Mouse (Mus musculus): ENCODE measurements at regions not wholly inside any gene's neighbourhood (a gene's known extent, or its start where the extent isn't known, plus 50 kb on each side); places are given as distances from the start of the nearest gene placed in this dataset.

DNA sequence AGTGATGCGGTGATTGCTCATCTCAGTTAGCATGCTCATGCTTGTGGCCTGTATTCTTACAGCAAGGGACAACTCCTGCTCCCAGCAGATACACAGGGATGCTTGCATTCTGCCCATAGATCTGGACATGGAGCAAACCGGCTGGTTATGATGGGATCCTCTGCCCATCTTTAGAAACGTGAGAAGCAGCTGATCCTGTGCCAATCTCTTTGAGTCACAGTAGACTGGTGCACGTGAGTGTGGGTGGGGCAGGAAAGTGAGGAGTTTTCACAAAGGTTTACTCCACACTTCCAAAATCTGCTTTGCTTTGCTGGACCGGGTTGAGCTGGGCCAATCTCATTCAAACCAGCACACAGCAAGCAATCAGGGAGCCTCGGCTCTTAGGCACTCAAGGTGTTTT is 93.5 kb upstream of the Arhgap28 start:
- no peak for TF ChIP-seq CTCF (conservative IDR thresholded peaks at IDR 0.05)
- no peak for DNase-seq (ENCODE audit: low spot score in 2 of 2)

DNA sequence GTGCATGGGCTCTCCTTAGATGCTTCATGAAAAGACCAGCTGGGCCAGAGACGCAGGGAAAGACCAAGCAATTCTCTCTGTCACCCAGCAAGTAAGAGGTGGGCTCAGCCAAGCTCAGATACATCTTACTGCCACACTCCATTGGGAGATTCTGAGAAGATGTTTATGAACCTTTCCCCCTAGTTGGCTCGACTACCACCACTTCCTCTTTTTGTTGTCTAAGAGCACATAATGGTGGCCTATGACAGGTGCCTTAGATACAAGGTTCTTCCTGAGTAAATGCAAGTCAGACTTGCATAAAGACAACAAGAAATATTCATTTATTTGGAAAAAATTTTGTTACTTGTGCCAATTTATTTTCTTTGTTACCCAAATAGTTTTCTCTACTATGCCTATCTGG is 96.2 kb upstream of the Arhgap28 start:
- no peak for TF ChIP-seq CTCF (conservative IDR thresholded peaks at IDR 0.05)
- H3K4me3 ChIP-seq: no peak overlapping the region
- no peak for DNase-seq (ENCODE audit: low spot score in 2 of 2)
- H3K27ac ChIP-seq: no peak overlapping the region

More for the DNA sequence above, 93.5 kb upstream of the Arhgap28 start:
- Histone ChIP-seq H3K4me3 (no peak overlapping the region), H3K27ac (no peak overlapping the region)

DNA sequence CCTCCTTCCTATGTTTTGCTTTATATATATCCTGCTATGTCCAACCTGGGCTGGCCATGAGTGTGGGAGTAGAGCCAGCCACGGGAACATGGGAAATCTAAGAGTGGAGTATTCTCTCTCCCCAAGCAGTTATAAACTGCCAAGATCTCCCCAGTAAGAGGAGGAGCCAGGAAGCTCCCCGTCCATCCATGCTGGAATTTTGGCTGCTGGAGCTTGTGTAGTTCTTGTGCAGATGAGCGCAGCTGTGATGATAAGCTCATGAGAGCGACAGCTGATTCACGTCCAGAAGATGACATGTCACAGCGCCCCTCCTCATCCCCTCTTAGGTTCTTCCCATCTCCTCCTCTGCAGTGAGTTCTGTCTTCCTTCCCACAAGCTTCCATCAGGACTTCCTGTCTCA is 99.4 kb upstream of the Arhgap28 start:
- H3K27ac ChIP-seq: no peak overlapping the region
- H3K4me3 ChIP-seq: no peak overlapping the region
- TF ChIP-seq CTCF (conservative IDR thresholded peaks at IDR 0.05): no peak
- no peak for DNase-seq (ENCODE audit: low spot score in 2 of 2)

DNA sequence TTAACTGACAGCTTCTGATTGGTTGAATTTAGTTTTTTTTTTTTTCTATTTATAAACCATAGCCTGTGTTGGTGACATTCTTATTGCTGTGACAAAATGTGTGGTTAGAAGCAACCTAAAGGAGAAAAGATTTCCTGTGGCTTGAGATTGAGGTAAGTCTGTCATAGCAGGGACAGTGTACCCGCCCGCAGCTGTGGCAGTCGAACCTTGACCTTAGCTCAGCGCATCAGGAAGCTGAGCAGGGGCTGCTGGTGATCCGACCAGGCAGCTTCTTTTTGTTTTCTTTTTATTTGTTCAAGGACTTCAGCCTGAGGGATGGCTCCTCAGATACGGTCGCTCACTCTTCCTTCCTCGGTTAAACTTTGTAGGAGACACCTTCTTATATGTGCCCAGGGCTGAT is 102.4 kb upstream of the Arhgap28 start:
- Histone ChIP-seq H3K27ac (no peak overlapping the region), H3K4me3 (no peak overlapping the region)
- TF ChIP-seq CTCF (conservative IDR thresholded peaks at IDR 0.05): no peak

DNA sequence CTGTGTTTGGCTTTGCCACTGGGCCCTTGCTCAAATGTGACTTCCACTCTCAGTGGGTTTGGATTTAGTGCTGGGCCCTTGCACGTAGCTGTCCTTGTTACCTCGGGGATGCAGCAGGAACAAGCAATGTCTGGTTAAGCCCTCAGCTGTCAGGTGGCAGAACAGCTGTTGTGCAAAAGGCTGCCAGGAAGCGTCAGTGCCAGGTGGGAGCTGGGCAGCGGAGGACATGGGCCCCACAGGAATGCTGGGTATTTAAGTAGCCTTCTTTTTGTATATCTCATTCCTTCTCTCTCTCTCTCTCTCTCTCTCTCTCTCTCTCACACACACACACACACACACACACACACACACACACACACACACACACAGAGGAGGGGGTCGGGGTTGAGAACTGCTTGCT is 104.0 kb upstream of the Arhgap28 start:
- no peak for DNase-seq (ENCODE audit: low spot score in 2 of 2)
- TF ChIP-seq CTCF (conservative IDR thresholded peaks at IDR 0.05): no peak
- Histone ChIP-seq H3K4me3 (no peak overlapping the region), H3K27ac (no peak overlapping the region)

More for the DNA sequence above, 102.4 kb upstream of the Arhgap28 start:
- no peak for DNase-seq (ENCODE audit: low spot score in 2 of 2)

DNA sequence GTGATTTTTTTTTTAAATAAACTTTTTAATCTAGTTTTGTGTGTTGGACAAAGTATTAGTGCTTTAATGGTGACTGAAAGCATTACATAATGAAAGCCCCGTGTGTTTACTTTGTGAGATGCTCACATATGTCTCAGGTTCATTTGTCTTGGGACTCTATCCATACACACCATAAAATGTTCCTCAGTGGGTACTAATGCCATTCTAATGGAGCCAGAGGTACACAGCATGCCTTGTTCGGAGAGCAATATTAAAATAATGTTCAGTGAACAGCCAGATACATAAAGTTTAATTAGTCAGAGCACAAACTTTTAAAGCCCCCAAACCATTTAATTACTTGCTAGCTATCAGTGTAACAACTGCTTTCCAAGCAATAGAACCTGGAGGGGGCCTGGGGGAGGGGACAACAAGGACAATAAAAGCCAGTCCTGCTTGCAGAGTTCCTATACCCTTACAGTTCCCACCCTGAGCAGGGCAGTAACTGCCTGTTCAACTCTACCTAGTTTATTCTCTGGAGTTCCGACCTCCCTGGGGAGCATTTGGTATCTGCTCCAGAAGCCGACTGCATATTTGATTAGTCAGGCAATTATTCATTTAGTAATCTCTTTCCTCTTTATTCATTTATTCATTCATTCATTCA is 108.0 kb upstream of the Arhgap28 start:
- no peak for TF ChIP-seq CTCF (conservative IDR thresholded peaks at IDR 0.05)
- DNase-seq (ENCODE audit: low spot score in 2 of 2): no peak
- no peak overlapping the region for H3K27ac ChIP-seq
- H3K4me3 ChIP-seq: no peak overlapping the region

DNA sequence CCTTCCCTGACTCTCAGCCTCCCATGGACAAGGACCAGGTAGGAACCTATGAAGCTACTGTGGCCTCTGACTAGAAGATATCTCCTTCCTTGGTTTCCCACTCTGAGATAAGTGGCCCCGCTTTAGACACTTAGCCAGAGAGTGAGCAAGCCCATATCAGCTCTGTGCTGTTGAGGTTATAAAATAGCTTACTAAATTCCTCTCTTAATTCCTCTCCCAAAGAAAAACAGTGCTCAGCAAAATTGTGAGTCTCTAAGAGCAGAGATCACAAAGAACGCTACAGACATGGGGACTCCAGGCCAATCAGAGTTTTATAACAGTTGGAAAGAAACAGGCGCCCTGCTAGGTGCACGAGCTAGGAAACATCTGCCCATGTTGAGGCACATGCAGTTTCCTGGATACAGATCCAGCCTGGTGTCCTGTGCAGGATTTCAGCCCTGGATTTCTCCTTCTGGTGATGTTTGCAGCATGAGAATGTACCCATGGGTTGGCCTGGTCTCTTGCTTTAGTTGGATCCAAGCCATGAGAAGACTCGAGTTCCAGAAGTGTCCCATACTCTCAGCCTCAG is 108.9 kb upstream of the Arhgap28 start:
- TF ChIP-seq CTCF (conservative IDR thresholded peaks at IDR 0.05): no peak
- DNase-seq (ENCODE audit: low spot score in 2 of 2): no peak
- no peak overlapping the region for H3K4me3 ChIP-seq
- no peak overlapping the region for H3K27ac ChIP-seq

DNA sequence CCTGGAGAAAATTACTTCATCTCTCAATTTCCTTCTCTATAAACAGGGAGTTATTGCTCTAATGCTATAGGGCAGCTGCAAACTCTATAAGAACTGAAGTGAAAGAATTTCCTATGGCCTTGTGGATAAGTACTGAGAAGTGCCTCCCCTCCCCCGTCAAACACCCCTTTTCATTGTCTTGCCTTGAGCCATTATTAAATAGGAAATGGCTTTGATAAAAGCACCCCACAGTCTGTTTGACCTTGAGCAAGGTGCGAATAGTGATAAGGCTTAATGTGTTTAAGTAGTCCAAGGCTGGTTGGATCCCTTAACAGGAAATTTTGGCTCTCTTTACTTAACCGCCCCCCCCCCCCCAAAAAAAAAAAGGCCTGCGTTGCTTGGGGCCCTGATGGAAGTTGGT is 111.7 kb upstream of the Arhgap28 start:
- Histone ChIP-seq H3K27ac (no peak overlapping the region), H3K4me3 (no peak overlapping the region)
- no peak for DNase-seq (ENCODE audit: low spot score in 2 of 2)
- no peak for TF ChIP-seq CTCF (conservative IDR thresholded peaks at IDR 0.05)

DNA sequence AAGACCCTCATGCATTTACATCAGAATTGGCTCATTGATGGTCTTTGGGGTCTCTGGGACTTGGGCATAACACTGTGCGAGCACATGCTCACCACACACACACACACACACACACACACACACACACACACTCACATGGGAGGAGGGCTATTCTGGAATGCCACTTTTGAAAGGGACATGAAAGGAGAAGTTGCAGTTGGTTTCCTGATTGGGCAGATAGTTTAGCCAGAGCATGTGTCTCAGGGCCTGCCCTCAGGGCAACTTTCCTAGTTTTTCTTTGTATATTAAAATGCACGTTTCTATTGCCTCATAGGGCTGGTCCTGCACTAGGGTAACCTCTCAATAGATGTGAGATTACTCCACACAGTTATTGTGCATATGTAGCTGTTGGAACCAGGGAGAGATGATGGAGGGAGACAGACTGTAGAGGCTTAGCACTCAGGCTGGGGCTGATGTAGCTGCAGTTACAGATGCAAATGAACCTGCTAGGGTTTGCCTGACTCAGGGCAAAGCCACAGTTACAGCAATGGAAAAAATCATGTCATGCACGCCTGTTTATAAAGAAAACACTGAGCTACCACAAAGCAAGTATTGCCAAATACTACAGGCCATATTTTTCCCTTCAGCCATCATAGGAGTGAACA is 115.3 kb upstream of the Arhgap28 start:
- no peak overlapping the region for H3K4me3 ChIP-seq
- no peak for TF ChIP-seq CTCF (conservative IDR thresholded peaks at IDR 0.05)

DNA sequence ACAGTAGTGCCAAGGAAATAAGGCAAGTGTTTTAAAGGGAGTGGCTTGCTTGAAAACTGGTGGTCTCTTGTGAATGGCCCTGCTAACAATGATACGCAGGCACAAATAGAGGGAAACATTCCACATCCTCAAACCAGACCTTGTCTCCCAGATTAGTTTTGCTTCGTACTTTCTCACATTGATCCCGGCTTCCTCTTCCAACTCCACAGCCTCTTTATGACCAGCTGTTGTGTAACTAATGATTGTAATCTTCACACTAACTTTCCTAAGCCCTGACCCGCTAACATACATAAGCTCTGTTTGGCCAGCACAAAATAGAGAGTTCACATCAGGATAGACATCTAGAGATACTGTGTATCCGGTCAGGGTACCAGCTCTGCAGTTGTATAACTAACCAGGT is 116.3 kb upstream of the Arhgap28 start:
- Histone ChIP-seq H3K4me3 (no peak overlapping the region), H3K27ac (no peak overlapping the region)
- DNase-seq (ENCODE audit: low spot score in 2 of 2): no peak
- no peak for TF ChIP-seq CTCF (conservative IDR thresholded peaks at IDR 0.05)

More for the DNA sequence above, 115.3 kb upstream of the Arhgap28 start:
- DNase-seq (ENCODE audit: low spot score in 2 of 2): no peak
- H3K27ac ChIP-seq: no peak overlapping the region

DNA sequence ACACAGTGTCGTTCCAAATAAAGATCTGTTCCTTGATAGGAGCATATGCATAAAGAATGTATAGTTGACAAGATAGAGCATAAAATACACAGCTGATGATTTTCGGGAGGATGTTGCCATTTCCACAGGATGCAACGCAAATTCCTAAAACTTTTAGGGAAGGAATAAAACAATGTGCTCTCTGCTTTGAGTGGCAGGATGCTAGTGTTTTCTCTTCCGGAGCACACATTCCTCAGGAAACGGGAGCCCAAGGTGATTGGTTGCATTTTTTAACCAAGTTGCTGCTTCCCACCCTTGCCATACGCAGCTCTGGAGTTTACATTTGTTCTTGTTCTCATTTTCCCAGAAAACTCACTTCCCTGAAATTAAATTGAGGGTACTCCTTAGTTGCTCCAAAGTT is 116.8 kb upstream of the Arhgap28 start:
- TF ChIP-seq CTCF (conservative IDR thresholded peaks at IDR 0.05): no peak

DNA sequence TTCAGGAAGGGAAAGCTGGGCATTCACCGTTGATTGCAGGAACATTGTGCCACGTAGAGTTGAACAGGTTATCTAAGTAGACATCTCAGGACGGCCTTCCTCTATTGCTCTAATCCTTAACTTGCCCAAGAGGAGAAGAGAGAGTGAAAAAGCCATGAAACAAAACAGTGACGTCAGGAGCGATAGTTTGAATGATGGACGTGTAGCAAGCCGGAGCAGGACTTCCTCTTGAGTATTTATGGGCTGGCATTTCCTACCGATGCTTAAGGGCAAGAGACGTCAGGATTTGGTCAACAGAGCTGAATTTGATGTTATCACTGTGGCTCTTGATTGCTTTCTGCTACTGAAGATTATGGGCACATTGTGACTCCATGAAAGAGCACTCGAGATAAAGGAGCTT is 130.5 kb upstream of the Arhgap28 start:
- DNase-seq (ENCODE audit: low spot score in 2 of 2): no peak
- no peak overlapping the region for H3K27ac ChIP-seq
- TF ChIP-seq CTCF (conservative IDR thresholded peaks at IDR 0.05): no peak
- no peak overlapping the region for H3K4me3 ChIP-seq

More for the DNA sequence above, 116.8 kb upstream of the Arhgap28 start:
- no peak overlapping the region for H3K4me3 ChIP-seq
- no peak overlapping the region for H3K27ac ChIP-seq
- DNase-seq (ENCODE audit: low spot score in 2 of 2): no peak

DNA sequence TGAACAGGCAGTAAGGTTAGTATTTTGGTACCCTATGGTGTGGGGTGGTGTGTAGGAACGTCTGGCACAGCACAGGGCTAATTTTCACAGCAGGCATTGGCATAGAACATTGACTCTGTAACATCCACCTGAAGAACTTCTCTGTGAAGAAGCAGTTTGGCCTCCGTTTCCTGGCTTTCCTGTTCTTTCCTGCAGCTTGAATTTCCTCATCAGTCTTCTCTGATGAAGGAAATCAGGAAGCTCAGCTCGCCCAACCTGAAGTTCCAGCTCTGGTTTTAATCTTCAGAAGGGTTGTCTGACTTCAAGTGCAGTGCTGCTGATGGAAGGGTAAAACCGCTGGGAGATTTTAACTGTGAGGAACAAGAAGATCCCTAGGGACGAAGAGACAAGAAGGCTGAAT is 131.5 kb upstream of the Arhgap28 start:
- Histone ChIP-seq H3K27ac (no peak overlapping the region), H3K4me3 (no peak overlapping the region)
- TF ChIP-seq CTCF (conservative IDR thresholded peaks at IDR 0.05): no peak
- DNase-seq (ENCODE audit: low spot score in 2 of 2): no peak

DNA sequence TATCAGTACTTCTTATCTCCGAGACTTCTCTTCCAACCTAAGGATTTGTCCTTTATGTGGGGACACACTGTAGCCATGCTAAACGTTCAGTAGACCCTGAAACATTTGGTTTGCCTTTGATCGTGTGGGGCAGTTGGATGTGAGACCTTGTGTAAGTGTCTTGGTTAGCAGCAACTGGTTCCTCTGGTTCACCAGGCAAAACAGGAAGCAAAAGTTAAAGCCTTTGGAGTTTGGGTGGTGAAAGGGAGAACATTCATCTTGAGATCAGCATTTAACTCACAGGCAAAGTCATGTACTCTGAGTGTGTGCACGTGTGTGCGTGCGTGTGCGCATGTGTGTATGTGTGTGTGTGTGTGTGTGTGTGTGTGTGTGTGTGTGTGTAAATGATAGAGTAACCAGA is 130.3 kb upstream of the L3mbtl4 start:
- no peak for DNase-seq (ENCODE audit: low spot score in 2 of 2)
- Histone ChIP-seq H3K27ac (no peak overlapping the region), H3K4me3 (no peak overlapping the region)
- no peak for TF ChIP-seq CTCF (conservative IDR thresholded peaks at IDR 0.05)
